Mouse (Mus musculus) intestine, embryonic 15.5 days (tissue): ENCODE data around the gene Pth1r. TPM values are rescaled to one million over a fixed set of nuclear protein-coding genes. Genes with fewer than 3 reads are reported as not detected.

Experiments used
- ATAC-seq: fragments of 200-750 bp; cut with Nextera tagmentation; 2 replicates; pipeline ENCODE4 v1.8.0; 2017; ENCODE audit warnings: moderate TSS enrichment, moderate library complexity
- H3K27ac ChIP-seq: fragments of 300-500 bp; sonication (generic); 2 replicates; pipeline ENCODE4 v1.5.1; 2015; ENCODE audit warnings: mild to moderate bottlenecking, inconsistent platforms
- H3K27me3 ChIP-seq: fragments of 300-500 bp; sonication (generic); replicated peaks from 2 replicates; pipeline ENCODE4 v1.6.1; 2015; ENCODE audit warnings: inconsistent platforms
- H3K36me3 ChIP-seq: fragments of 300-500 bp; sonication (generic); 2 replicates; pipeline ENCODE4 v1.6.1; 2015; ENCODE audit warnings: inconsistent platforms
- H3K4me1 ChIP-seq: fragments of 300-500 bp; sonication (generic); replicated peaks from 2 replicates; pipeline ENCODE4 v1.6.1; 2015; ENCODE audit warnings: inconsistent platforms
- H3K4me2 ChIP-seq: fragments of 300-500 bp; sonication (generic); replicated peaks from 2 replicates; pipeline ENCODE4 v1.6.1; 2015; ENCODE audit warnings: mild to moderate bottlenecking, inconsistent platforms
- H3K4me3 ChIP-seq: fragments of 300-500 bp; sonication (generic); replicated peaks from 2 replicates; pipeline ENCODE4 v1.5.1; 2015; ENCODE audit warnings: inconsistent platforms
- H3K9ac ChIP-seq: fragments of 300-500 bp; sonication (generic); 2 replicates; pipeline ENCODE4 v1.6.1; 2015; ENCODE audit warnings: inconsistent platforms
- H3K9me3 ChIP-seq: fragments of 300-500 bp; sonication (generic); 2 replicates; pipeline ENCODE4 v1.6.1; 2016; ENCODE audit warnings: inconsistent platforms
- WGBS: fragments of 180-500 bp; shearing (Covaris S2); methylation state at CpG from one replicate; pipeline ENCODE4 v1.1.7; 2015; 5-methylcytosine and 5-hydroxymethylcytosine counted together
- polyA plus RNA-seq: library from polyadenylated mRNA; unstranded; fragments of >200 nt; fragmentation: Nextera tagmentation; extraction: Ambion mirVana; gene quantifications from 2 replicates; pipeline ENCODE4 v1.2.1, GENCODE M21; 2015

Gene Pth1r
- polyA plus RNA-seq, 1 experiment from 2014 or later = 21.6 TPM

DNA sequence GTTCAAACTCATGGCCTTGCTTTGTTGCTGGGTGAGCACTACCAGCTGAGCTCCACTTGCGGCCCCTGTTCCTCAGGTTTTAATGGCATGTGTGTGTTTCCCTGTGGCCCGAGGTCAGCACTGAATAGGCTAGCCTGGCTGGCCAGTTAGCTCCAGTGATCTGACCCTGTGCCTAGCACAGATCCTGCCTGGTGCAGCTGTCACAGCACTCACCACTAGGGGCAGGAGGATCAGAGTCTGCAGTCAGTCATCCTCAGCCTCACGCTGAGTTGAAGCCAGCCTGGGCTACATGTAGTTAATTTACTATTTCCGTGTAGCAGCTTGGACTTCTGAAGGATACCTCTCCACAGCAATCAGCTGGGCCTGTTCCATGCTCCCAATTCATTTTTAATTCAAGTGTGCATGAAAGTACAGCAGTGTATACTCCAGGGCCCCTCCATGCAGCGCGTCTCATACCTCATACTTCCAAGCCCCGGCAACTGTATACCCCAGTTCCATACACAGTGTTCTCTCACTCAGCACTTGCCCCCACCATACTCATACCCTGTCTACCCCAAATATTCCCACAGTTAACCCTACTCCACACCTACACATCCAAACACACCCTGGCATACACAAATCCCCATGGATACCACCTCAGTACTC, 74.4 kb downstream of the Pth1r start:
- peaks cover 15% of the 10 kb centered on the region for H3K4me1 ChIP-seq
- no peaks in the 10 kb centered on the region for H3K27me3 ChIP-seq
- no peaks in the 10 kb centered on the region for H3K36me3 ChIP-seq
- ATAC-seq = 0 out of 2 replicates have a peak, but pooled peaks have one; percentile 41
- WGBS = 59% methylated on average over 7 of the region's 7 CpGs
- H3K4me3 ChIP-seq = no peak overlapping the region
- H3K27ac ChIP-seq = no peak overlapping the region
- H3K4me2 ChIP-seq = no peak overlapping the region
- H3K9me3 ChIP-seq = no peaks in the 10 kb centered on the region
- H3K9ac ChIP-seq = no peak overlapping the region

Other genes starting within 250 kb of the Pth1r start
- 24.7 and 25.3 TPM in 2 replicates for gene Setd2, start 214.5 kb downstream of the Pth1r start, polyA plus RNA-seq
- gene Nradd, start 122.7 kb downstream of the Pth1r start, polyA plus RNA-seq = 27.0 and 29.0 TPM in 2 replicates
- 3.6 and 4.9 TPM in 2 replicates for gene Nbeal2, start 93.0 kb downstream of the Pth1r start, polyA plus RNA-seq
- 162 and 166 TPM in 2 replicates for gene Ccdc12, start 90.6 kb downstream of the Pth1r start, polyA plus RNA-seq
- gene Myl3, start 5.3 kb downstream of the Pth1r start, polyA plus RNA-seq = 0.53 and 0.58 TPM in 2 replicates
- gene Prss42, start 51.0 kb upstream of the Pth1r start, polyA plus RNA-seq = not detected in 2 replicates
- gene Prss44, start 66.8 kb upstream of the Pth1r start, polyA plus RNA-seq = not detected in 2 replicates
- not detected in 2 replicates for gene Prss43, start 79.5 kb upstream of the Pth1r start, polyA plus RNA-seq
- gene Prss45, start 87.4 kb upstream of the Pth1r start, polyA plus RNA-seq = not detected in 2 replicates
- not detected in 2 replicates for gene Prss46, start 97.4 kb upstream of the Pth1r start, polyA plus RNA-seq
- 0.19 and 0.59 TPM in 2 replicates for gene Prss50, start 110.8 kb upstream of the Pth1r start, polyA plus RNA-seq
- gene Als2cl, start 132.7 kb upstream of the Pth1r start, polyA plus RNA-seq = 6.1 and 6.5 TPM in 2 replicates
- gene Tmie, start 133.0 kb upstream of the Pth1r start, polyA plus RNA-seq = 2.1 and 2.5 TPM in 2 replicates
- not detected in 2 replicates for gene Fam240a, start 169.7 kb upstream of the Pth1r start, polyA plus RNA-seq
- not detected in 2 replicates for gene Tdgf1, start 199.0 kb upstream of the Pth1r start, polyA plus RNA-seq
- 0.23 and 0.34 TPM in 2 replicates for gene Lrrc2, start 204.4 kb upstream of the Pth1r start, polyA plus RNA-seq
- gene Rtp3, start 243.4 kb upstream of the Pth1r start, polyA plus RNA-seq = 0.24 and 0.81 TPM in 2 replicates